Mouse (Mus musculus): ENCODE data around the gene Gxylt2.

DNA sequence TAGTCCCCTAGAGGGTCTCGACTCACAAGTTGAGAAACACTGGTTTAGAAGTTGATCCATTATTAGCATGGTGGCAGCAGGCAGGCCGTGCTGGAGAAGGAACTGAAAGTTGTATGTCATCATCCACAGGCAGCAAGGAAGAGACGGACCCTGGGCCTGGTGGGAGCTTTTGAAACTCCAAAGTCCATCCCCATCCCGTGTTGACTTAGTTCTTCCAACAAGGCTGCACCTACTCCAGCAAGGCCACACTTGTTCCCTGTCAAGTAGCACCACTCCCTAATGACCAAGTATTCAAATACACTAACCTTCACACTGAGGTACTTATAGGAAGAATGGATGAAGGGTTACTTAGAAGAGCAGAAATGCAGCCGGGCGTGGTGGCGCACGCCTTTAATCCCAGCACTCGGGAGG, 146.1 kb downstream of the Gxylt2 start:
- TF ChIP-seq CTCF (IDR thresholded peaks at IDR 0.05; ENCODE audit: control insufficient read depth, insufficient read depth, low read length) (no peak), POLR2A (IDR thresholded peaks at IDR 0.05; ENCODE audit: borderline replicate concordance, control insufficient read depth, low read depth, low read length) (no peak)
